In genomic region chr13:37513206-37513904, GRCm38 (mm10) we compare ENCODE assay signal across 9 mouse cellular contexts.
DNase-seq lines count a peak whose midpoint lies in the region; ATAC-seq and TF ChIP-seq lines count a peak whose summit lies in the region.
"Had no signal": no experiment of that assay in that cellular context is flagged by ENCODE, and none has a peak within 500 bp of the region (broad histone marks: within the 10 kb centered on the region; RNA-seq: fewer than 3 reads in every experiment).

No protein-coding gene starts in this region.

- intact Hi-C loops in gastrocnemius, adult 2 months (cut with DNase I): no loop called here

- H3K27ac ChIP-seq in gastrocnemius, adult 2 months: peak overlapping the region; percentile 88
- H3K27ac ChIP-seq in neural tube, embryonic 11.5 days (ENCODE audit: low read depth, low read length): peak overlapping the region; percentile 73
- peak overlapping the region; percentile 60; the same call in 1 of the 2 replicates for H3K27ac ChIP-seq in liver, embryonic 11.5 days (ENCODE audit: low read depth, low read length)
- peak overlapping the region; percentile 59 for H3K27ac ChIP-seq in stomach, postnatal 0 days (replicated peaks)

- TF ChIP-seq EP300 in stomach, postnatal 0 days (optimal IDR thresholded peaks at IDR 0.05): no peak

- H3K4me2 ChIP-seq in neural tube, embryonic 11.5 days (ENCODE audit: low read depth): no peak overlapping the region
- H3K4me2 ChIP-seq in liver, embryonic 11.5 days: peak overlapping the region; percentile 41
- H3K4me2 ChIP-seq in stomach, postnatal 0 days (replicated peaks; ENCODE audit: low read depth): peak overlapping the region; percentile 44

- WGBS in neural tube, embryonic 11.5 days: 47% methylated on average over 2 of the region's 2 CpGs
- 21% methylated on average over 2 of the region's 2 CpGs for WGBS in liver, embryonic 11.5 days
- 7% methylated on average over 2 of the region's 2 CpGs for WGBS in stomach, postnatal 0 days

- ATAC-seq in neural tube, embryonic 11.5 days (ENCODE audit: insufficient read depth, low FRiP score, low TSS enrichment): 0 out of 2 replicates have a peak, but pooled peaks have one; percentile 7
- no peak for ATAC-seq in liver, embryonic 11.5 days (replicated peaks; ENCODE audit: low FRiP score)
- no peak for ATAC-seq in stomach, postnatal 0 days (ENCODE audit: low FRiP score, low TSS enrichment)
- ATAC-seq: activated CD4-positive, CD25-positive, alpha-beta regulatory T cell, adult 4 months had no signal

- TF ChIP-seq CTCF in gastrocnemius, adult 2 months (IDR thresholded peaks at IDR 0.05): no peak
- no peak for TF ChIP-seq CTCF in stomach, postnatal 0 days (IDR thresholded peaks at IDR 0.05; ENCODE audit: low read depth)

- no peaks in the 10 kb centered on the region for H3K36me3 ChIP-seq in neural tube, embryonic 11.5 days (ENCODE audit: control insufficient read depth, insufficient read depth, low read length)
- H3K36me3 ChIP-seq in liver, embryonic 11.5 days (ENCODE audit: control insufficient read depth, insufficient read depth, low read length): no peaks in the 10 kb centered on the region
- H3K36me3 ChIP-seq in stomach, postnatal 0 days (ENCODE audit: control insufficient read depth, insufficient read depth, low read length): no peaks in the 10 kb centered on the region

- H3K9ac ChIP-seq in neural tube, embryonic 11.5 days (ENCODE audit: low read length): no peak overlapping the region
- H3K9ac ChIP-seq in liver, embryonic 11.5 days (ENCODE audit: low read depth, low read length): no peak overlapping the region
- H3K9ac ChIP-seq in stomach, postnatal 0 days (ENCODE audit: low read length): 0 out of 2 replicates have a peak overlapping the region, but pooled peaks have one; percentile 1

- H3K9me3 ChIP-seq in neural tube, embryonic 11.5 days (ENCODE audit: control insufficient read depth, low read length): no peaks in the 10 kb centered on the region
- H3K9me3 ChIP-seq in liver, embryonic 11.5 days (ENCODE audit: control insufficient read depth, low read length): no peaks in the 10 kb centered on the region
- no peaks in the 10 kb centered on the region for H3K9me3 ChIP-seq in stomach, postnatal 0 days (ENCODE audit: control insufficient read depth, low read length)

- peak overlapping the region; percentile 40 for H3K4me3 ChIP-seq in gastrocnemius, adult 2 months
- no peak overlapping the region for H3K4me3 ChIP-seq in neural tube, embryonic 11.5 days (ENCODE audit: low read depth, low read length)
- no peak overlapping the region for H3K4me3 ChIP-seq in liver, embryonic 11.5 days (ENCODE audit: low read depth, low read length)
- peak overlapping the region; percentile 1; the same call in 1 of the 2 replicates for H3K4me3 ChIP-seq in stomach, postnatal 0 days (ENCODE audit: low read depth, low read length)

- H3K27me3 ChIP-seq in neural tube, embryonic 11.5 days (ENCODE audit: control insufficient read depth, insufficient read depth, low read length): no peaks in the 10 kb centered on the region
- H3K27me3 ChIP-seq in liver, embryonic 11.5 days (replicated peaks; ENCODE audit: control insufficient read depth, insufficient read depth, low read length): no peaks in the 10 kb centered on the region
- H3K27me3 ChIP-seq in stomach, postnatal 0 days (ENCODE audit: control insufficient read depth, insufficient read depth, low read length): no peaks in the 10 kb centered on the region

- no peak for DNase-seq in gastrocnemius, adult 2 months
- no peak for DNase-seq in gastrocnemius, adult 8-10 months (ENCODE audit: low spot score in 2 of 2)
- no peak for DNase-seq in neural tube, embryonic 11.5 days (ENCODE audit: low spot score)
- no peak for DNase-seq in neural tube, embryonic 10.5 days (ENCODE audit: extremely low spot score, low spot score)
- DNase-seq in liver, embryonic 11.5 days (ENCODE audit: low spot score): no peak
- no peak for DNase-seq in stomach, postnatal 0 days (ENCODE audit: low spot score)
- no peak for DNase-seq in ovary, adult 18-20 months (ENCODE audit: low spot score)
- DNase-seq in urinary bladder, adult 18-20 months (ENCODE audit: low spot score in 2 of 2): no peak

- peaks cover 11% of the 10 kb centered on the region for H3K4me1 ChIP-seq in neural tube, embryonic 11.5 days (ENCODE audit: control insufficient read depth, insufficient read depth, low read length)
- H3K4me1 ChIP-seq in liver, embryonic 11.5 days (replicated peaks; ENCODE audit: control insufficient read depth, insufficient read depth, low read length): peaks cover 27% of the 10 kb centered on the region
- H3K4me1 ChIP-seq in stomach, postnatal 0 days (replicated peaks; ENCODE audit: control insufficient read depth, insufficient read depth): peaks cover 16% of the 10 kb centered on the region

Comparison
In these comparisons a context has a peak if more than half of its experiments do, and no peak if none do; other contexts are left out.
1. H3K4me3 ChIP-seq: peak in gastrocnemius, adult 2 months (single experiment) and stomach, postnatal 0 days (single experiment); none in neural tube, embryonic 11.5 days (single experiment) and liver, embryonic 11.5 days (single experiment).
2. Peak in every context shown above with its lines, with median percentiles within 50 percentile points of each other: H3K27ac ChIP-seq.